Mouse (Mus musculus) ovary, postnatal 36 days (tissue): Measurements from ENCODE around the gene Olfr1283.
"Not testable (repeated sequence)": the region's sequence is repeated elsewhere in the genome, so short reads cannot be mapped to it uniquely, and the experiment has no call there.

Experiments
- DNase-seq: peaks from one replicate; pipeline ENCODE4 v3.0.0; 2022; ENCODE audit warnings: low spot score, mixed read lengths

The Olfr1283 gene

DNA sequence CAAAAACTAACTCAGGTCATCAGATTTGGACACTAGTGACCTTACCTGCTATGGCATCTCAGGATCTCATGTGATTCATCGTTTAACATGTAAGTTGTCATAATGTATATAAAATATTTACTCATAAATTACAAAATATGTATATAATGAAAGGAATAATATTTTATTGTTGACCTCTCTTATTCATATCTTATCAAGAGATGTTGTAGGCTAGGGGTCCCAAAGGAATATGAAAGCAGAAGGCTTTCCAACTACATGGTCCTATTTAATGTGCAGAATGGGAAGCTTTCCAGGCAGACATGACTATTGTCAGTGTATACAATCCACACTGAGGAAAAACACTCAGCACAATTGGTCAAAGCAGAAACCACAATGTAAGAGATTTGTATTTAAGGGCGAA is at the start of gene Olfr1283:
Gene Olfr1283, plus strand, starts transcription at position 301 of the 400 bp plus-strand sequence.
- no peak for DNase-seq

DNA sequence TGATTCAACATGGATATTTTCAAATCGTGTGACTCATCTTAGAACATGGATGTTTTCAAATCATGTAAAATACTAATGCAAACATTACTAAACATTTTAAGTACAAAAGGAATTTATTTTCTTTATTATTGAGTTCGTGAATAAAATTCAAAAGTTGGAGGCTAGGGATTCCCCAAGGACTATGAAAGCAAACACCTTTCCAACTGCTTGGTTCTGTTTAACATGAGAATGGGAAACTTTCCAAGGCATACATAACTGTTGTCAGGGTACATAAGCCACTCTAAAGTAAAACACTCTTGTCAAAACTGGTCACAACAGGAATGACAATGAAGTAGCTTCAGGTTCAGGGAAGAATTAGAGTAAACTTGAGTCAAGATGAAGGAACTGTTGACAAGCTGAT is 40.4 kb upstream of the Olfr1283 start, which contains the start of gene Olfr1281:
Gene Olfr1281, plus strand, starts transcription at position 301 of the 400 bp plus-strand sequence.
- DNase-seq: no peak

DNA sequence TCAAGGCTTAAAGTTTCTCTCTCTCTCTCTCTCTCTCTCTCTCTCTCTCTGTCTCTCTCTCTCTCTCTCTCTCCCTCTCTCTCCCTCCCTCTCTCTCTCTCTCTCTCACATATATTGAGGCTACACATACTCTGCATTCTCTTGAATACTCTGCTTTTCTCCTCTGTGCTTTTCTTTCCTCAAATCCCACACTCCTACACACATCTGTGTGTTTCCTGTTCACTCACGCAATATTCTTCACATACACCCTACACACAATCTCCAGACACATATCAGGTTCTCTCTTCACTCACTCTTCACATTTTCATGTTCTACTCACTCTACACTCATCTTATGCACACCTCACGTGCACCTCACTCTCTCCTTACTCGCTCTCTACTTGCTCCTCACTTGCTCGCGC is 32.9 kb upstream of the Olfr1283 start:
- not testable (repeated sequence) for DNase-seq

DNA sequence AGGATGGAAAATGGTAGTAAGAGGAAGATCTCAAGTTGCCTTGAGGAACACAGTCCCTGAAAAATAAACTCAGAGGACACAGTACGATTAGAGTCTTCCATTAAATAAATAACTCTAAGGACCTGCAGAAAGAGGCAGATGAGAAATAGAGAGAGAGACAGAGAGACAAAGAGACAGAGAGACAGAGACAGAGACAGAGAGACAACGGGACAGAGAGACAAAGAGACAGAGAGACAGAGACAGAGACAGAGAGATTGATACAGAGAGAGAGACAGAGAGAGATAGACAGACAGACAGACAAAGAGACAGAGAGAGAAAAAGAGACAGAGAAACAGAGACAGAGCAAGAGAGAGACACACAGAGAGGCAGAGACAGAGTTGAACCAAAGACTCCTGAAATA is 30.6 kb upstream of the Olfr1283 start, which contains the start of gene Olfr1282:
Gene Olfr1282, minus strand, starts transcription at position 101 of the 400 bp plus-strand sequence.
- no peak for DNase-seq

DNA sequence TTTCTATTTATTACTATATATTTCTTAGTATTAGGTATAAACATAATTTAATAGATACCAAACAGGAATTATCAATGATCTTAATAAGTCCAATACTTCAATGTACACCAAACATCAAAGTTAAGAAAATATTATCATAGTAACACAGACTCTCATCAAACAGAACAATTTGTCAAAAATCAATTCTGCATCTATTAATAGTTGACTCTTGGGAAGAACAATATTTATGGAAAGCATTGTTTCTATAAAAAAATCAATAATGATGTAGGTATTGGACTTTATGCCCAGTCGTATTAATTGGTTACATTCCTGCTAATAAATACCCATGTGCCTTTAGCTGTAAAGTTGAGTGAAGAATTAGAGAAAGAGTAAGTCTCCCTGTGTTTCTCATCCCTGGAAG is 8.6 kb downstream of the Olfr1283 start, which contains the start of gene Olfr1284:
Gene Olfr1284, plus strand, starts transcription at position 301 of the 400 bp plus-strand sequence.
- no peak for DNase-seq
